Mouse (Mus musculus) ES-Bruce4 (cell line): Measurements from ENCODE around the gene Acsl5. TPM values are rescaled to one million over a fixed set of nuclear protein-coding genes. Genes with fewer than 3 reads are reported as not detected.

Experiments used
- H3K27ac ChIP-seq: 2 replicates; pipeline ENCODE4 v1.5.1; 2012; ENCODE audit warnings: low read length, inconsistent platforms; ENCODE audit not compliant: insufficient read depth
- H3K27me3 ChIP-seq: 2 replicates; pipeline ENCODE4 v1.6.1; 2012; ENCODE audit warnings: mild to moderate bottlenecking, low read length, inconsistent platforms; ENCODE audit not compliant: control insufficient read depth, poor library complexity, insufficient read depth, severe bottlenecking
- H3K36me3 ChIP-seq: 2 replicates; pipeline ENCODE4 v1.6.1; 2012; ENCODE audit warnings: inconsistent platforms, mild to moderate bottlenecking, low read length, moderate library complexity; ENCODE audit not compliant: control insufficient read depth, poor library complexity, insufficient read depth, severe bottlenecking
- H3K4me1 ChIP-seq: one replicate; pipeline ENCODE4 v1.8.1; 2011; ENCODE audit warnings: low read length; ENCODE audit not compliant: control insufficient read depth, insufficient read depth
- H3K4me3 ChIP-seq: 2 replicates; pipeline ENCODE4 v1.5.1; 2011; ENCODE audit warnings: low read depth, mild to moderate bottlenecking, low read length
- H3K9ac ChIP-seq: 2 replicates; pipeline ENCODE4 v1.6.1; 2012; ENCODE audit warnings: low read depth, mild to moderate bottlenecking, inconsistent platforms; ENCODE audit not compliant: poor library complexity, severe bottlenecking
- H3K9me3 ChIP-seq: replicated peaks from 2 replicates; pipeline ENCODE4 v1.6.1; 2012; ENCODE audit warnings: mild to moderate bottlenecking, low read length, inconsistent platforms; ENCODE audit not compliant: control insufficient read depth, poor library complexity, insufficient read depth, severe bottlenecking
- CTCF ChIP-seq: IDR thresholded peaks from one replicate; pipeline ENCODE4 v1.8.1; 2011; ENCODE audit warnings: low read depth, low read length
- EP300 ChIP-seq: IDR thresholded peaks from 2 replicates; pipeline ENCODE4 v1.6.1; 2011; ENCODE audit warnings: low read depth, low read length; ENCODE audit not compliant: insufficient read depth
- POLR2A ChIP-seq: IDR thresholded peaks from one replicate; pipeline ENCODE4 v1.8.1; 2011; ENCODE audit warnings: low read length; ENCODE audit not compliant: insufficient read depth
- polyA plus RNA-seq: library from polyadenylated mRNA; stranded (reverse); fragments of >200 nt; gene quantifications from 2 replicates; pipeline ENCODE4 v1.2.4, GENCODE M21; 2011; ENCODE audit warnings: low read depth; ENCODE audit not compliant: missing spikeins, insufficient read depth, insufficient read length

Gene Acsl5
- polyA plus RNA-seq, 1 experiment, result 22.0 TPM

DNA sequence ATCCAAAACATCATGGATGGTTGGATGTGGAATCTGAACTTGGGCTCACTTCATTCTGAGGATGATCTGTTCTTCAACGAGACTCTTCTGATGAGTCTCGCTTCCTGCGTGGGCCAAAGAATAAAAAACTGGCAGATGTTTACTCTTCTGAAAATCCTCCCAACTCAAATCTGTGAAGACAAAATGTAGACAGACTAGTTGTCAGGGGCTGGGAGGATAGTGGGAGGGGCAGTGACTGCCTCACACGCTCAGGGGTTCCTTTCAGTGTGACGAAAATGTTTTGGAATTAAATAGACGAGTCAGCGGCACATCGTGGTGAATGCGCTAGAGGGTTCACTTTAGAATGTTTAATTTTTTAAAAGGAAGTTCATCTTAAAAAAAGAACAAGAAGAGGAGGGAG lies 4.4 kb downstream of the Acsl5 start:
- no peak overlapping the region for H3K4me3 ChIP-seq
- H3K27me3 ChIP-seq, result no peaks in the 10 kb centered on the region
- no peaks in the 10 kb centered on the region for H3K36me3 ChIP-seq
- no peak overlapping the region for H3K9ac ChIP-seq
- H3K4me1 ChIP-seq, result peaks cover 2% of the 10 kb centered on the region
- TF ChIP-seq EP300, result no peak
- no peak for TF ChIP-seq CTCF
- TF ChIP-seq POLR2A, result no peak
- H3K9me3 ChIP-seq, result peaks cover 3% of the 10 kb centered on the region
- no peak overlapping the region for H3K27ac ChIP-seq

DNA sequence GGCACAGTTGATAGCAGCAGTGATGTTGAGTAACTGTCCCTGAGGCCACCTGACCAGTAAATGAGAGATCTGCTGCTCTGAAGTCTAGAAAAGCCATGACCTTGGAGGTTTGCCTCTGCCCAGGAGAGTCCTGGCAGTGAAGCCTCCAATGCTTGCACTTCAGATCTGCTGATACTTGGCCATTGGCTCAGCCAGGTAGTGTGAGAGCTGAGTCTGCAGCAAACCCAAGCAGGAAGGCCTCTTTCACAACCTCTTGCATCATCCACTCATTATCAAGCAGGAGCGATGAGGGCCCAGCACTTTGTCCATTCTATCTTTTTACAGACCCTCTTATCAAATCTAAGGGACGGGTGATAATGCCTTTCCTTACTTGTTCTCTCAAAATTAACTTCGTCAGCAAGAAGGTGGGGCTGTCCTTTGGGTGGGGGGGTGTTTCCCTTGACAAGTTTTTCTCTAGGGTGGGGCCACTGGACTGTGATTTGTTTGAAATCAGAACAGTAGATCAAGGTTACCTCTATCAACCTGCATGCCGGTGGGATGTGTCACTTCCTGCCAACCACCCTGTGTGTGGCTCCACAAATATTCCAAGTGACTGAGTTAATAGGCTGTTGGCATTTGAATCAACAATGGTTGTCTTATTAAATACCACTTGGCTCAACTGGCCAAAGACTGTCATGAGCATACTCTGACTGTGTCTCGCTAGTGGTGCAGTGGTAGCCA lies 6.1 kb downstream of the Acsl5 start:
- TF ChIP-seq POLR2A (no peak), CTCF (no peak), EP300 (no peak)
- no peak overlapping the region for H3K27ac ChIP-seq
- H3K4me3 ChIP-seq, result no peak overlapping the region
- H3K4me1 ChIP-seq, result peaks cover 2% of the 10 kb centered on the region
- H3K9ac ChIP-seq, result no peak overlapping the region
- no peaks in the 10 kb centered on the region for H3K36me3 ChIP-seq
- H3K9me3 ChIP-seq, result no peaks in the 10 kb centered on the region
- H3K27me3 ChIP-seq, result no peaks in the 10 kb centered on the region

DNA sequence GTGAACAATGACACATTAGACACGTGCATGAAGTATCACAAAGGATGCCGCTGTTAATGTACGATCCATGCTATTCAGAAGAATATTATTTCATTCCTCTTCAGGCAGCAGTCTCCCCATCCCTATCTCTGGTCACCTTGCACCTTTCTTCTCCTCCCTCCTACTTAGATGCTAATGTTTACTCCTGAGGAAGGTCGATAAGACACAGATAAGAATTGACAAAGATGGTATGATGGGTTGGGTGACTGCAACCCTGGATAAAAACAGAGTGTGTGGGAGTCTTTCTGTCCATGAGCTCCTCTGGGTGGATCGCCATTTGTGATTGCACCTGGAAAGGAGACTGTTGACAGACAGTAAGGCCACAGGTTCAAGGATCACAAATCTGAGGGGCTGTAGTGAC lies 6.8 kb downstream of the Acsl5 start:
- Histone ChIP-seq H3K9me3 (no peaks in the 10 kb centered on the region), H3K9ac (no peak overlapping the region), H3K36me3 (no peaks in the 10 kb centered on the region), H3K27ac (no peak overlapping the region), H3K4me3 (no peak overlapping the region), H3K4me1 (peaks cover 2% of the 10 kb centered on the region), H3K27me3 (no peaks in the 10 kb centered on the region)
- TF ChIP-seq CTCF (no peak), POLR2A (no peak), EP300 (no peak)

DNA sequence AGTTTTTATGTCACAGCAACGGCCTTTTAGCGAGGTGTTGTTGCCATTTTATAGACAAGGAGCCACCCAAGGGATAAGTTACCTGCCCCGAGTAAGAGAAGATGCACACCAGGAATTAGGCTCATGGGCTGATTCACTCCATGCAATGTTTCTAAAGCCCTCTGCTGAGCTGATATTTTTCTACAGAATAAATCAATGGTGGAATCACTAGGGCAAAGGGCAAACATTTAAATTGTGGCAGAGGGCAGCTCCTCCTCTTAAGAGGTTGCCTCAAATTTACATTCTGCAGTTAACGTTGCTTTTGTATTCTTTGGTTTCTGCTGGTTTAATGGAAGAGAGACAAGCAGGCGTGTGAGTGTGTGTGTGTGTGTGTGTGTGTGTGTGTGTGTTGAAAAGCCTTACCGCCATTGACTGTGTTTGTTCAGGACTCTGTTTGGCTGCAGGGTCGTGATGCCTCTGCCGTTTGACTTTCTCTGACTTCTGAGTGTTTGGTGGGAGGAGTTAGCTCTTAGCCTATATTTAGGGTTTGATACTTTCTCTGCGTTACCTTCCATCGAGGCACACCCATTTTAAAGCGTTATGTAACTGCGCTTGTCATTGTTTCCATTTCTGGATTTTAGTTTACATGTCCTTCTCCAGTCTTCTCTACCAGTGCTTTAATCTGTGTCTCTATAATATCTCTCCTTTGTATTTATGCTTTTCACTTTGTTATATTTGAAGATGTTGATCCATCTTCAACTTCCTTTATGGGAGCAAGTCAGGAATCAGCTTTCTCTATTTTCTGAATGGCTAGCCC lies 8.8 kb downstream of the Acsl5 start:
- H3K36me3 ChIP-seq, result no peaks in the 10 kb centered on the region
- TF ChIP-seq POLR2A (no peak), CTCF (no peak), EP300 (no peak)

DNA sequence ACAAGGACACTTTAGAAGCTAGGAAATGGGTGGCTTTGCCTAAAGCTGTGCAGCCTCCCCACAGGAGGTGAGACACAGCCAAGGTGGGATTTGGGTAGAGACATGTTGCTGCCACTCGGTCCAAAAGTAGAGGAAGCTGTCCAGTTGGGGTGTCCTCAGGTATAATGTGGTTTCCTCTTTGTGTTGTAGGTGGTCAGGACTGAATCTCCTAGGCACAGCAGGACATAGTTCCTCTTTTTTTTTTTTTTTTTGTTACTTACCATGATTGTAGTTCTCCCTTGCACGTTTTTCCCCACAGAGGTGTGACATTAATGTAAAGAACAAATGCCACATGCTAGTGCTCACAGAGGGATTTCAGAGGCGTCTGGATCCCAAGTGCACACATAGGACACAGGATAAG lies 13.5 kb downstream of the Acsl5 start:
- Histone ChIP-seq H3K36me3 (no peaks in the 10 kb centered on the region), H3K9ac (no peak overlapping the region), H3K4me3 (no peak overlapping the region), H3K9me3 (no peaks in the 10 kb centered on the region), H3K27me3 (no peaks in the 10 kb centered on the region), H3K27ac (no peak overlapping the region), H3K4me1 (peaks cover 2% of the 10 kb centered on the region)
- TF ChIP-seq CTCF, result no peak
- no peak for TF ChIP-seq POLR2A
- TF ChIP-seq EP300, result no peak

More for the DNA sequence above, 8.8 kb downstream of the Acsl5 start:
- no peaks in the 10 kb centered on the region for H3K9me3 ChIP-seq
- no peaks in the 10 kb centered on the region for H3K27me3 ChIP-seq
- no peaks in the 10 kb centered on the region for H3K4me1 ChIP-seq
- no peak overlapping the region for H3K27ac ChIP-seq
- no peak overlapping the region for H3K4me3 ChIP-seq
- no peak overlapping the region for H3K9ac ChIP-seq

DNA sequence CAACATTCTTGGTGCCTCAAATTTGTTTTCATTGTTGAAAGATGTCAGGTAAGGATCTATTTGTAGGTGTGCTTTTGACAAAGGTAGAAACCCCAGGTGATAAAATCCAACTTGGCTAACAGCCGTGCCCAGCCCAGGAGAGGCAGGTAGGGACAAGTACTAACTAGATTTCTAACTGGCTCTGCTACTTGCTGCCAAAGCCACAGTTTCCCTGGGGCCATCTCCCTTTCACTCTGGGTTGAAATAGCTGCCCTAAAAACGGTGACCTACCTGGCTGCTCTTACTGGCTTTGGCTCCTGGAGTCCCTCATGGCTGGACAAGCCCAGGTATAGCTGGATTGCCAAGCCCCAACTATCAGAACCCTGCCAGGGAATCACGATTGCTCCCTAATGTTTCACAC lies 15.0 kb downstream of the Acsl5 start:
- Histone ChIP-seq H3K27ac (no peak overlapping the region), H3K27me3 (no peaks in the 10 kb centered on the region), H3K4me1 (peaks cover 6% of the 10 kb centered on the region), H3K9me3 (no peaks in the 10 kb centered on the region), H3K36me3 (no peaks in the 10 kb centered on the region), H3K4me3 (no peak overlapping the region), H3K9ac (no peak overlapping the region)
- TF ChIP-seq CTCF, result no peak
- TF ChIP-seq POLR2A, result no peak
- TF ChIP-seq EP300, result no peak
